Mouse (Mus musculus) testis, adult 2 months (tissue): ENCODE results near the gene Klhl11.

Experiments used
- CTCF ChIP-seq: fragments of 200-500 bp; IDR thresholded peaks from 2 replicates; pipeline ENCODE4 v1.5.1; 2012; ENCODE audit warnings: low read depth, mild to moderate bottlenecking, inconsistent platforms, low read length, moderate library complexity; ENCODE audit not compliant: control insufficient read depth, insufficient read depth, insufficient replicate concordance
- POLR2A ChIP-seq: fragments of 200-500 bp; IDR thresholded peaks from 2 replicates; pipeline ENCODE4 v1.6.1; 2012; ENCODE audit warnings: low read depth, mild to moderate bottlenecking, inconsistent platforms, low read length, moderate library complexity; ENCODE audit not compliant: control insufficient read depth

- TF ChIP-seq CTCF (no peak), POLR2A (no peak)
These were observed 36.8 kb downstream of the Klhl11 start for GRCm38 (mm10) chr11:100435678-100436246.
